Mouse (Mus musculus): ENCODE data around the gene Phyhipl.
A peak's percentile ranks its signal among the peaks of the same experiment; 100 is the strongest.

Phyhipl gene

GRCm38 (mm10) chr10:70533301-70533781, 122.4 kb downstream of the Phyhipl start:
- DNase-seq (ENCODE audit: extremely low spot score), result no peak

- DNase-seq (ENCODE audit: extremely low spot score), result no peak
Observed at GRCm38 (mm10) chr10:70532249-70532648, 123.5 kb downstream of the Phyhipl start.

GRCm38 (mm10) chr10:70530185-70530823, 125.5 kb downstream of the Phyhipl start:
- DNase-seq (ENCODE audit: extremely low spot score), result no peak

DNA sequence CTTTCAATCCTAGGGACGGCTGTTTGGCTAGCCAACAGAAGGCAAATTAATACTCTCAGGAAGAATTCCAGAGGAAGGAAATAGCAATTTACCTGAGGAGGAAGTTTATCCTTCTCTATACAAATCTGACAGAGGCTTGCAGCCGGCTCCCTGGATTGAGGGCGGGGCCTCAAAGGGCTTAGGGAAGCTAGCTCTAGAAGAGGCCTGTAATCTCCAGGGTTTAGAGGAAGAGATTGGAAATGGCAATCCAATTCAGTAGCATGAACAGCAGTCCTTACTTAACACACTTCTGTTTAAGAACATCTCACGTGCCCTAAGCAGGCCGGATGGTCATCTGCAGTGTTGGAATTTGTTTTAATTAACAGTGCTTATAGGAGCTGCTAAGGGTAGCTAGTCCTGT, 134.4 kb downstream of the Phyhipl start:
- peak; percentile 31 for DNase-seq (ENCODE audit: extremely low spot score)

DNA sequence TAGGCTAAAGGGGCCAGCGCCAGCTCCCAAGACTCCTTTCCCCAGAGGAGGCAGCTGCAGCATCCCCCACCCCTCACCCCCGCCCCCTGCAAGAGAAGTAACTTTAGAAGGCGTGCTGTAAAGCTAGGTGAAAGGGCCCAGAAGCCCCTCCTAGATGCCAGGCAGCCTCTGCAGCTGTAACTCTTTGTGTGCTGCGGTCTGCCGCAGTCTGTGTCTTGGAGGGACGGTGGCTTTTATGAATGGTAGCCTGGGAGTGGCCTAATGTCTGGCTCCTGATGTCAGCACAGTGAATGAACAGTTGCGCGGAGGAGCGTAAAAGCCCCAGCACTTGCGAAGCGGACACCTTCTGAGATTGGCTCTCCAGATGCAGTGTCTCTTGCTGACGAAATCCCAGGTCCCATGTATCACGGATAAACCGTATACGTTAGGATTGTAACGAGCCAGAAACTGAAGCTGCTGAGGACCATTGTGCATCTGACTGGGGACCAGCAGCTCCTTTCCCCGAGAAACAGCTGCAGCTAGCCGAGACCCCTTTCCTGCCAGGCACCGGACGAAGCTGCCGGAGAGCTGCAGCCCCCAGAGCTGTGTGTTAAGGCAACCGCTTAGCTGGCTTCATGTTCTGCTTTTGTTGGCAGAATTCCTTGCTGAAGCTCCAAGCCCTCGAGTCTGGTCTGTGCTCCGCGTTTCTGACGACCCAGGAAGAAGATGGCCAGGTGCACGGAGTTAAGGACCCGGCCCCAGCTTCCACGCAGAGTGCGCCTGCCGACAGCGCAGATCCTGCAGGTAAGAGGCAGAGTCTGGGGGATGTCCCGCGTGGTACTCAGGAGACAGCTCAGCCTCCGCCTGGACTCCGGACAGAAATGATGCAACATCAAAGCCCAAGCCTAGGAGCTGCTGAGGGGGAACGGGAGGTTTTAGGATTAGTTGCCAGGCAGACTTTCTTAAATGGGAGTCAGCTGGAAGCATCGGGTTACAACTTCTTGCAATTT, 135.3 kb downstream of the Phyhipl start:
- DNase-seq (ENCODE audit: extremely low spot score), result peak; percentile 69

GRCm38 (mm10) chr10:70519640-70520099, 136.1 kb downstream of the Phyhipl start:
- DNase-seq (ENCODE audit: extremely low spot score), result no peak

- no peak for DNase-seq (ENCODE audit: extremely low spot score)
Observed at GRCm38 (mm10) chr10:70516661-70517060, 139.1 kb downstream of the Phyhipl start.

DNA sequence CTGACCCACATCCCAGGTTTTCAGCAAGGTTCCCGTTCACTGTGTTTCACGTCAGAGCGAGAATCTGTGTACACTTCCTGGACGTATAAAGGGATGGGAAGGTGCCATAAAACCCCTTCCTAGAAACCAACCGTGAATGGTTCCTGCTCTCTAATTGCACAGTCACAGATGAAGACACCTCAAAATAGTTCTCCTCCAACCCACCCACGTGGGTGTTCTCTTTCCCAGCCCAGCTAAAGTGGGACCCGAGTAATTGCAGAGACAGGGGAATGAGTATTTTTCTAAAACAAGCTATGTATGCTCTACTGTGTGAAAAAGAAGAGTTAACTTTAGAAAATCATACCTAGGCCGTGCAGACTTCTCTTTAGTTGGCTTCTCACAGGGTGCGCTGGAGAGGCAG, 140.9 kb downstream of the Phyhipl start:
- DNase-seq (ENCODE audit: extremely low spot score), result no peak

GRCm38 (mm10) chr10:70507880-70508279, 147.9 kb downstream of the Phyhipl start:
- DNase-seq (ENCODE audit: extremely low spot score), result no peak
